Mouse (Mus musculus) forebrain, embryonic 15.5 days (tissue): ENCODE results near the gene Cfap74. TPM values are rescaled to one million over a fixed set of nuclear protein-coding genes. Genes with fewer than 3 reads are reported as not detected.
"Not testable (repeated sequence)": the region's sequence is repeated elsewhere in the genome, so short reads cannot be mapped to it uniquely, and the experiment has no call there.

Source experiments
- ATAC-seq: fragments of 200-750 bp; cut with Nextera tagmentation; replicated peaks from 2 replicates; pipeline ENCODE4 v1.8.0; 2017; ENCODE audit warnings: mild to moderate bottlenecking, moderate TSS enrichment, moderate library complexity
- H3K27ac ChIP-seq: fragments of 300-500 bp; sonication (generic); replicated peaks from 2 replicates; pipeline ENCODE4 v1.5.1; 2015; ENCODE audit warnings: mild to moderate bottlenecking, inconsistent platforms
- H3K27me3 ChIP-seq: fragments of 300-500 bp; sonication (generic); 2 replicates; pipeline ENCODE4 v1.6.1; 2015; ENCODE audit warnings: inconsistent platforms
- H3K36me3 ChIP-seq: fragments of 300-500 bp; sonication (generic); 2 replicates; pipeline ENCODE4 v1.6.1; 2015; ENCODE audit warnings: mild to moderate bottlenecking, inconsistent platforms
- H3K4me1 ChIP-seq: fragments of 300-500 bp; sonication (generic); 2 replicates; pipeline ENCODE4 v1.6.1; 2015; ENCODE audit warnings: inconsistent platforms
- H3K4me2 ChIP-seq: fragments of 300-500 bp; sonication (generic); replicated peaks from 2 replicates; pipeline ENCODE4 v1.6.1; 2015; ENCODE audit warnings: mild to moderate bottlenecking, inconsistent platforms
- H3K4me3 ChIP-seq: fragments of 300-500 bp; sonication (generic); 2 replicates; pipeline ENCODE4 v1.5.1; 2015; ENCODE audit warnings: mild to moderate bottlenecking, inconsistent platforms
- H3K9ac ChIP-seq: fragments of 300-500 bp; sonication (generic); replicated peaks from 2 replicates; pipeline ENCODE4 v1.6.1; 2015; ENCODE audit warnings: mild to moderate bottlenecking, inconsistent platforms
- H3K9me3 ChIP-seq: fragments of 300-500 bp; sonication (generic); 2 replicates; pipeline ENCODE4 v1.6.1; 2016; ENCODE audit warnings: inconsistent platforms
- WGBS: fragments of 180-500 bp; shearing (Covaris S2); methylation state at CpG from one replicate; pipeline ENCODE4 v1.1.7; 2015; ENCODE audit warnings: mixed read lengths; 5-methylcytosine and 5-hydroxymethylcytosine counted together
- polyA plus RNA-seq: library from polyadenylated mRNA; unstranded; fragments of >200 nt; fragmentation: Nextera tagmentation; extraction: Ambion mirVana; gene quantifications from 2 replicates; pipeline ENCODE4 v1.2.1, GENCODE M21; 2015

Gene Cfap74
- polyA plus RNA-seq, 1 experiment from 2014 or later: 3.8 TPM

- H3K36me3 ChIP-seq: no peaks in the 10 kb centered on the region
- 57% methylated on average over 3 of the region's 3 CpGs for whole genome bisulfite sequencing
Measured at GRCm38 (mm10) chr4:155472716-155473290, 63.8 kb downstream of the Cfap74 start.

GRCm38 (mm10) chr4:155473319-155473718 lies 64.3 kb downstream of the Cfap74 start:
- no peaks in the 10 kb centered on the region for H3K36me3 ChIP-seq
- 52% methylated on average over 5 of the region's 5 CpGs for WGBS

More at GRCm38 (mm10) chr4:155472716-155473290, 63.8 kb downstream of the Cfap74 start:
- H3K4me3 ChIP-seq: no peak overlapping the region
- H3K9me3 ChIP-seq: no peaks in the 10 kb centered on the region
- peaks cover 13% of the 10 kb centered on the region for H3K4me1 ChIP-seq
- H3K4me2 ChIP-seq: no peak overlapping the region
- H3K9ac ChIP-seq: no peak overlapping the region
- H3K27me3 ChIP-seq: no peaks in the 10 kb centered on the region
- no peak for ATAC-seq
- H3K27ac ChIP-seq: no peak overlapping the region

GRCm38 (mm10) chr4:155473796-155474195 lies 64.8 kb downstream of the Cfap74 start:
- H3K4me3 ChIP-seq, ATAC-seq, H3K4me2 ChIP-seq, H3K27ac ChIP-seq, H3K9me3 ChIP-seq, H3K27me3 ChIP-seq, H3K36me3 ChIP-seq, H3K9ac ChIP-seq: not testable (repeated sequence)
- H3K4me1 ChIP-seq: peaks cover 13% of the 10 kb centered on the region
- WGBS: 72% methylated on average over 2 of the region's 2 CpGs

More at GRCm38 (mm10) chr4:155473319-155473718, 64.3 kb downstream of the Cfap74 start:
- Histone ChIP-seq H3K27me3 (no peaks in the 10 kb centered on the region), H3K9ac (no peak overlapping the region), H3K4me3 (no peak overlapping the region), H3K27ac (no peak overlapping the region), H3K4me2 (no peak overlapping the region), H3K9me3 (no peaks in the 10 kb centered on the region), H3K4me1 (peaks cover 13% of the 10 kb centered on the region)
- ATAC-seq: no peak

- peak; percentile 83 for ATAC-seq
- Histone ChIP-seq H3K9me3 (no peaks in the 10 kb centered on the region), H3K4me1 (peaks cover 5% of the 10 kb centered on the region), H3K9ac (no peak overlapping the region; the same call in 1 of the 2 replicates), H3K4me3 (peak overlapping the region; percentile 6; the same call in 1 of the 2 replicates), H3K36me3 (no peaks in the 10 kb centered on the region), H3K4me2 (peak overlapping the region; percentile 25), H3K27me3 (no peaks in the 10 kb centered on the region), H3K27ac (no peak overlapping the region)
- 21% methylated on average over 28 of the region's 28 CpGs for WGBS
Measured at GRCm38 (mm10) chr4:155481381-155482124, 72.6 kb downstream of the Cfap74 start.

DNA sequence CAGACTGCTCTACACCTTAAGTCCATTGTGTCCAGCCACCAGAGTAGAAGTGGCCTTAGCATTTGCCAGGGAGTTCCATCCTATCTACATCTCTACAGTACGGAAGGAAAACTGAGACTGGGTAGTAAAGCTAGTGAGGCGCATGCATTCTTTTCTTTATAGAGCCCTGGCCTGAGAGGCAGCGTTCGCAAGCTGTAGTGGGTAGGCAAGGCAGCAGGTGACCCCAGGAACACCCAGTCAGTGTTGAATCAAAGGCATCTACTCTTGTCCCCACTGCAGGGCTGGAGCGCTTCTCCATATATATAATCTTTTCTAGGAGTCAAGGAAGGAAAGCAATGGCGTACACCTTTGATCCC lies 73.1 kb downstream of the Cfap74 start:
- H3K4me3 ChIP-seq: no peak overlapping the region
- H3K4me2 ChIP-seq: no peak overlapping the region
- no peak overlapping the region for H3K9ac ChIP-seq
- H3K9me3 ChIP-seq: no peaks in the 10 kb centered on the region
- no peak overlapping the region for H3K27ac ChIP-seq
- no peaks in the 10 kb centered on the region for H3K36me3 ChIP-seq
- peaks cover 5% of the 10 kb centered on the region for H3K4me1 ChIP-seq
- no peaks in the 10 kb centered on the region for H3K27me3 ChIP-seq
- no peak for ATAC-seq
- WGBS: 90% methylated on average over 6 of the region's 6 CpGs

DNA sequence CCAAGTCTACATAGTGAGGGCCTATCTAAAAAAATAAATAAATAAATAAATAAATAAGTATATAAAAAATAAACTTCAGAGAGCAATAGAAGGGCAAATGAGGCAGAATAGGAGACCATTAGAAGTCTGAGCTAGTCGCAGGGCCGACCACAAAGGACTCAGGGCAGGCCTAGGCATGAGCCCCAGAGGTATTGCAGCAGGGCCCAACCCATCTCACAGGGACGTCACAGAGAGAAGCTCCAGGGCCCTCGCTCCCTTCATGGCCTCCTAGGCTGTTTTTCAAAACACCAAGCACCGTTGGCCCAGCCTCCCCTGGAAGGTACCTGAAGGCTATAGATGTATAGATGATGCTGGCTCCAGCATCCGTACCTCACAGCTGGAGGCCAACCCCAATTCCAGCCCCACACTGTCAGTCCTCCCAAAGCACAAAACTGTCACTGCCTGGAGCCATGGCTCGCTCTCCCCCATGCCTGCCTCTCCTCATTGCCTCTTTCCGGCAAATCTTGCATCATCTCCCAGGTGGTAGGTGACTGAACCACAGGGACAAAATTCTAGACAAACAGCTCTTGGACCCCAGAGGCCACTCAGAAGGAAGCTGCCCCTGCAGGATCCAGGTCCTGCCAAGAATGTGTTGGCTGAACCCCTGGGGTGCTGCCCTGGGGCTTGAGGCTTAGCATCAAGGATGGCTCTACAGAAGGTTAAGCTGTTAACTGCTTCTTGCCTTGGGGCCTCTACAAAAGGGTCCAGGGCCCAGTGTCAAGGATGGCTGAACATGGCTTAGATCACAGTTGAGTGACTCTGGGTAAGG lies 73.9 kb downstream of the Cfap74 start:
- 66% methylated on average over 8 of the region's 8 CpGs for WGBS
- no peak for ATAC-seq
- Histone ChIP-seq H3K27me3 (no peaks in the 10 kb centered on the region), H3K9me3 (no peaks in the 10 kb centered on the region), H3K4me3 (no peak overlapping the region), H3K4me1 (peaks cover 8% of the 10 kb centered on the region), H3K9ac (no peak overlapping the region), H3K4me2 (no peak overlapping the region), H3K36me3 (no peaks in the 10 kb centered on the region), H3K27ac (no peak overlapping the region)

- no peak overlapping the region for H3K27ac ChIP-seq
- H3K36me3 ChIP-seq: no peaks in the 10 kb centered on the region
- no peak overlapping the region for H3K9ac ChIP-seq
- H3K9me3 ChIP-seq: no peaks in the 10 kb centered on the region
- ATAC-seq: no peak
- peaks cover 21% of the 10 kb centered on the region for H3K4me1 ChIP-seq
- H3K4me3 ChIP-seq: no peak overlapping the region
- H3K27me3 ChIP-seq: no peaks in the 10 kb centered on the region
- H3K4me2 ChIP-seq: no peak overlapping the region
- 90% methylated on average over 3 of the region's 3 CpGs for WGBS
Measured at GRCm38 (mm10) chr4:155485521-155485920, 76.5 kb downstream of the Cfap74 start.

- no peak overlapping the region for H3K27ac ChIP-seq
- ATAC-seq: no peak
- H3K4me1 ChIP-seq: peaks cover 21% of the 10 kb centered on the region
- H3K9me3 ChIP-seq: no peaks in the 10 kb centered on the region
- no peak overlapping the region for H3K9ac ChIP-seq
- WGBS: 37% methylated on average over 3 of the region's 3 CpGs
- no peak overlapping the region for H3K4me2 ChIP-seq
- H3K27me3 ChIP-seq: no peaks in the 10 kb centered on the region
- H3K36me3 ChIP-seq: no peaks in the 10 kb centered on the region
- H3K4me3 ChIP-seq: no peak overlapping the region
Measured at GRCm38 (mm10) chr4:155487746-155488145, 78.8 kb downstream of the Cfap74 start.

DNA sequence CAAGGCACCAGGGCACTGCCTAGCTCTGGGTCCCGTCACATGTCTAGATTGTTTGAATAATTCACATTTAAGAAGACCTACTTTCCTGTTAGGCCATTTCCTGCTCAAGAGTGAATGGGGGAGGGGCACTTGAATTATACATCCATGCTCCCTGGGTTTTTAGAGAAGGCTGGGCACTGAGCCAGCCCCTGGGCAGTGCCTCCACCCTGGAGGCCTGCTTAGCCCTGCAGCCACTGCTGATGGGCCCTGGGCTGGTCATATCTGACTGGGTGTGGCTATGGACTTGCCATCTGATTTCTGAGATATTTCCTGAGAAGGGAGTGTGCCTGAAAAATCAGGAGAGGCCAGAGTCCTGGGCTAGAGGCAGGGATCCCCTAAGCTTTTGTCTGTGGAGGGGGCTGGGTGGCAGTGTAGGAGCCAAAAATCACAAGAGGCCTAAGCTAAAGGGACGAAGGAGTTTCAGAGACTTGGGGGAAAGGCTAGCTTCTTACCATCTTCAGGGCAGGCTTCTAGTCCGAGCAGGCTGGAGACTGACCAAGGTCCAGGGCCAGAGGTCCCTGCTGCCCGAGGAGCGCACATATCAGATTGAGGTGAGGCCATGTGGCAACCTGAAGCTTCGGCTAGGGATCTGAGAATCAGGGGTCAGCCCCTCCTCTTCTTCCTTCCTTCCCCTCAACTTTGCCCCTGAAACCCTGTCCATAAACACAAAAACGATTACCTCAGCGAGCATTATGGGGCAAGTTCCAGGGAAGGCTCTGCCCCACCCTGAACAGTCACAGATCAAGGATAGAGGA lies 79.4 kb downstream of the Cfap74 start:
- H3K27ac ChIP-seq: peak overlapping the region; percentile 12; the same call in 1 of the 2 replicates
- no peak overlapping the region for H3K4me3 ChIP-seq
- H3K9ac ChIP-seq: no peak overlapping the region
- WGBS: 79% methylated on average over 8 of the region's 8 CpGs
- ATAC-seq: no peak; the same call in 1 of the 2 replicates
- H3K4me2 ChIP-seq: no peak overlapping the region
- no peaks in the 10 kb centered on the region for H3K36me3 ChIP-seq
- H3K4me1 ChIP-seq: peaks cover 28% of the 10 kb centered on the region
- H3K9me3 ChIP-seq: no peaks in the 10 kb centered on the region
- no peaks in the 10 kb centered on the region for H3K27me3 ChIP-seq

GRCm38 (mm10) chr4:155489101-155489970 lies 80.3 kb downstream of the Cfap74 start:
- Histone ChIP-seq H3K9me3 (no peaks in the 10 kb centered on the region), H3K27ac (no peak overlapping the region), H3K36me3 (no peaks in the 10 kb centered on the region), H3K4me2 (no peak overlapping the region), H3K9ac (no peak overlapping the region), H3K27me3 (no peaks in the 10 kb centered on the region), H3K4me3 (no peak overlapping the region), H3K4me1 (peaks cover 37% of the 10 kb centered on the region)
- ATAC-seq: no peak
- 86% methylated on average over 9 of the region's 9 CpGs for WGBS

- H3K9ac ChIP-seq: peak overlapping the region; percentile 99
- H3K4me1 ChIP-seq: peaks cover 48% of the 10 kb centered on the region
- H3K36me3 ChIP-seq: no peaks in the 10 kb centered on the region
- H3K9me3 ChIP-seq: no peaks in the 10 kb centered on the region
- 15% methylated on average over 5 of the region's 5 CpGs for WGBS
- 0 out of 2 replicates have a peak, but pooled peaks have one; percentile 0 for ATAC-seq
- peak overlapping the region; percentile 95; the same call in 1 of the 2 replicates for H3K27ac ChIP-seq
- H3K4me2 ChIP-seq: peak overlapping the region; percentile 55
- no peaks in the 10 kb centered on the region for H3K27me3 ChIP-seq
- peak overlapping the region; percentile 98 for H3K4me3 ChIP-seq
Measured at GRCm38 (mm10) chr4:155490456-155490855, 81.5 kb downstream of the Cfap74 start.
